Mouse (Mus musculus) kidney, postnatal 14 days (tissue): ENCODE results near the gene Pip4p1.
"Not testable (repeated sequence)": the region's sequence is repeated elsewhere in the genome, so short reads cannot be mapped to it uniquely, and the experiment has no call there.

Source experiments
- DNase-seq: peaks from one replicate; pipeline ENCODE4 v3.0.0; 2022; ENCODE audit warnings: mixed read lengths

Gene Pip4p1

DNA sequence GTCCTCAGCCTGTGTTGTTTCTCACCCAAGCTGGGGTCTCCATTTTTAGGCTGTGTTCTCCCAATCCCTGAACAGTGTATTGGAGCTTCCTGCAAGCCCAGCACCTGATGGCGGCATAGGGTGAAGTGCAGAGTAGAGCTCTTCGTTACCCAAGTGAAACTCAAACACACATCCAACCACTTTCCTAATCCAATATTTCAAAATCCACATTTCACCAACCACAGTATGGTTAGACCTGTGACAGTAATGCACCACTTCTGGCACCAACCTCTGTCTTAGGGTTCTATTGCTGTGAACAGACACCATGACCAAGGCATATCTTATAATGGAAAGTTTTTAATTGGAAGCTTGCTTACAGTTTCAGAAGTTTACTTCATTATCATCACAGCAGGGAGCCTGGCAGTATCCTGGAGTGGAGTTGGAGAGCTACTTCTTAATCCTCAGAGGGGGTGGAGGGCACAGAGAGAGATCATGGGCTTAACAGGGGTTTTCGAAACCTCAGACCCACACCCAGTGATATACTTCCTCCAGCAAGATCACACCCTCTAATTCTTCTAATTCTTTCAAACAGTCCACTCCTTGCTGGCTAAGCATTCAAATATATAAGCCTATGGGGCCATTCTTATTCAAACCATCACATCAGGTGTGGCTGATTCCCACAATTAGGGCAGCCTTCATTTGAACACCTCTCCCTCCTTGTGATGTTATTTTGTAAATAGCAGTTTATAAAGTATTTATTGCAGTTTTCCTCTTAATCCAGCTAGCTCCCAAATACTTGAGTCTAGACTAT lies 7.7 kb upstream of the Pip4p1 start:
- DNase-seq, result no peak

DNA sequence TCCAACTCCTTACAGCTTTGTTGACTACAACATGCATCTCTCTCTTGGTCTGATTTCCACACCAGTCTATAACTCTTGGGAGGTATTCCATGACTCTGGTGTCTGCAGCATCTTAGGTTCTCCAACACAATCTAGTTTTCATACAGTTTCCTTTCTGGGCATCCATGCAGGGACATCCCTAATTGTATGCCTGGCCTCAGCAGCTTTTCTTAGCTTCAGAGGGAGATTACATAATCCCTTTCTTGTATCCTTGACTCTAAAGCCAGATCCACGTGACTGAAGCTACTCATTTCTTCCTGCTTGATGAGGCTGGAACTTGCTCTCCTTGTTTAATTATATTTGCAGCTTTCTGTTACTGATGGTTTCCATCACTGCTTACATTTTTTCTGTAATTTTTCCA lies 6.0 kb upstream of the Pip4p1 start:
- DNase-seq, result no peak

DNA sequence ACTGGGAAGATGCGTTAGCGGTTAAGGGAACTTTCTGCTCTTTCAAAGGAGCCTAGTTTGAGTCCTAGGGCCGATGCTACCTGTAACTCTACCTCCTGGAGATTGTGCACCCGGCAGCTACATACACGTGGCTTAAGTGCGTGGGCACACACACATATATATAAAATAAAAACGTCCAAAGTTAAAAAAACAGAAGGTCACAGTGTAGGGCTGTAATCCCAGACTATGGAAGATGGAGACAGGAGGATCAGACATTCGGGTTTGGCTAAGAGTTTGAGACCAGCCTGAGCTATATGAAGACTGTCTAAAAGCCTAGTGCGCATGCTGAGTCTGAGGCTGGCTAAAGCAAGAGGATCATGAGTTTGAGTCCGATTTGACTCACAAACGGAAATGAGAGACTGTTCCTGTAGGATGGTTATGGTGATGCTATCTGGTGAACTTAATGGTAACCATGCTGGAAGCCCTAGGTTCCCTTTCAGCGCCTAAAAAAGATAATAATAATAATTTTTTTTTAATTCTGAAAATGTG lies 901 bp upstream of the Pip4p1 start:
- DNase-seq, result no peak

DNA sequence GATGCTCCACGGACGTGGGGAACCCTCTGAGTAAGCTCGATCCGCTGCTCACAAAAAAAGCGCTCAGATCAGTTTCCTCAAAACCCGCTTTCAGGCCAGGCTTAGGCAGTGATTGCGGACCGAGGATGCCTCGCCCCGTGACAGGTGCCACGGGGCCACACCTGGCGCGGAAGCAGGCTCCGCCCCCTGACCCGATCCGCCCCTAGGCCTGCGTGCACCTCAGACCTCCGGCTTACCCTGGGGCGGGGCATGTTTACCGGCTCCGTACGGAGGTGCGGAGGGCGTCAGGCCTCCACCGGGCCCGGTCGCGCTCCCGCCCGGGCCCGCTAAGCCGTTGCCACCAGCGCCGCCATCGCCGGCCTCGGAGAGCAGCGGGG lies 291 bp downstream of the Pip4p1 start:
- no peak for DNase-seq

DNA sequence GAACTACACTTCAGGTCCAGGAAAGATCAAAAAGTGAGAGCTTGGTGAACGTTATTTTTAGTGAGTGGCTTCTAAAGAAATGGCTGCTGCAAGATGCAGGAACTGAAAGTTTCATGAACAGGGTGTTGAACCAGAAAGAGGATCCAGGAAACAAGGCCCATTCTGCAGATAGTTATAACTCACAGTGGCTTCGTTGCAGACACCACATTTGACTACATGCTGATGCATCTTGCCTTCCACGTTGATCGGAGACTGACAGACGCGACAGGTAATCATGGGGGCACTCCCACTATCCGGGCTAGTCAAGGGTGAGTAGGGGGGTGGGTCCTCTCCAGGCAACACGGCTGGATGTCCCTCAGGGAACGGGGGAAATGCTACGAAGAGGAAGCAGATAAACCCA lies 705 bp downstream of the Pip4p1 start:
- DNase-seq, result peak; percentile 10

DNA sequence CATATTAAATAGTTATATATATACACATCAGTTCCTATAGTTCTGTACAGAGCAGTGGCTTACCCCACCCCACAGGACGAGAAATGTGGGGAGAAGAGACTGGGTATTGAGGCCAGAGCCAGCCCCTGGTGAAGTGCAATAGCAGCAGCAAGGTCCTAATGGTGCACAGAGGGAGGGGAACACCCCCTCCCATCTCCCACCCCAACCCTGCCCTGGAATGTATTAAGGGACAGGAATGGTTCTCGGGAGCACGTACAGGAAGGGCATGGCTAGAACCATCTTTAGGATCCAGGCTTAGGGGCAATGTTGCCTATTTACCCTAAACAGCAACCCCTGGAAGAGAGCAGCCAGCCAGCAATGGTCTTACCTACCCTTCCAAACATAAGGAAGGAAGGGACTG lies 3.3 kb downstream of the Pip4p1 start:
- DNase-seq, result no peak

DNA sequence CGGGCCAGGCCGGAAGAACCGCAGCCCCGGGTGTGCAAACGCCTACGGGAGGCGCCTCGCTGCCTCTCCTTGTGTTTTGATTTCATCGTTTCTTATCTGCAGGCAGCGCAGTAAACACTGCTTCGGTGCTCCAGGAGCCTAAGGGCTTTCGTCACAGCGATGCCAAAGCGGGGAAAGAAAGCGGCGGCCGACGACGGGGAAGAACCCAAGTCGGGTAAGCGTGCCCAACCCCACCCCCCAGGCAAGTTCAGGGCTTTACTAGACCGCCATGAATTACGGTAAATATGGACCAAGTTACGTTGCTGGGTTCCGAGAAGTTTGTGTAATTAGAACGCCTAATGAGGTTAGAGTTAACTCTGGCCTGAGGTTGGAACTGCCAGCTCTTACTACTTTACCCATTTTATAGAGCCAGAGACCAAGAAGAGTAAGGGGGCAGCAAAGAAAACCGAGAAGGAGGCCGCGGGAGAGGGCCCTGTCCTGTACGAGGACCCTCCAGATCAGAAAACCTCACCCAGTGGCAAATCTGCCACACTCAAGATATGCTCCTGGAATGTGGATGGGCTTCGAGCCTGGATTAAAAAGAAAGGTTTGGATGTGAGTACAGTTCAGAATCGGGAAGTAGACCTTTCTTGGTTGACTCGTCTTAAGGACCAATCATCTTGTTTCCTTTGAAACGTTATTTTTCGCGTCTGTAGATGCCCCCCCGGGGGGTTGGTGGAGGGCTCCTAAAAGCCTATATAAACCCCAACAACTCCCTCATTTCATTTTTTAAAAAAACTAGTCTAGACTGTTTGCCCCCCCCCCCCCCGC lies 5.3 kb downstream of the Pip4p1 start:
- DNase-seq, result no peak

DNA sequence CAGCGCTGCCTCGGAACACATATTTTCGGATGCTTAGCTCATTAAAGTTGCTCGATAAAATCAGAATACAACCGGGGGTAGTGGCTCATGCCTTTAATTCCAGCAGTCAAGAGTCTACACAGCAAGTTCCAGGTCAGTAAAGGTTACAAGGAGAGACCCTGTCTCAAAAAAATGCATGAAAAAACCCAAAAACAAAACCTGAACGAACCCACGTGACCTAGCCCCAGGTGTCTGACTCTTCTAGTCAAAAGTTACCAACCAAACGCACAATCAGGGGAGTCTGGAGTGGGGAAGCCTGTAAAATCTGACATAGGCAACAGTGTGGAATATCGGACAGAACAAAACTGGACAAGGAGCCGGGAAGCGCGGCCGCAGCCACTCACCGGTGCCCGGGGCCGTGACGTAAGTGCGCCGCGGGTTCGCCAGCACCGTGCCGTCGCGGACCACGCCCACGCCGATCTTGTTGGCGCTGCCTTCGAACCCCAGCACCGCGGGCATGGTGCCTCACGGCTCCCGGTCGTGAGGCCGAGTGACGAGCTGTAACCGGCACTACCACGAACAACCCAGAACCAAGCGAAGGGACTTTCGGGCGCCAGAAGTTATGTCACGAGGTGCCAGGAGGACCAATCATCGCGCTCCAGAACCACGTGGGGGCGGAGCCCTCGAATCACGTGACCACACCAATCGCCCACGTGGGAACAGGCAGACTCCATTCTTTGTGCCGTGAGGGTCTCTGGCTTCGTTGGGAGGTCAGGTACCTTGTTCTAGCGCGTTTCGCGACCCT lies 6.2 kb downstream of the Pip4p1 start, which contains the start of the genes Osgep and Apex1:
Gene Osgep (minus strand): TSS at position 613 of the 784 bp plus-strand sequence.
Gene Apex1 (plus strand): TSS at position 688 of the 784 bp plus-strand sequence.
- peak; percentile 97 for DNase-seq

DNA sequence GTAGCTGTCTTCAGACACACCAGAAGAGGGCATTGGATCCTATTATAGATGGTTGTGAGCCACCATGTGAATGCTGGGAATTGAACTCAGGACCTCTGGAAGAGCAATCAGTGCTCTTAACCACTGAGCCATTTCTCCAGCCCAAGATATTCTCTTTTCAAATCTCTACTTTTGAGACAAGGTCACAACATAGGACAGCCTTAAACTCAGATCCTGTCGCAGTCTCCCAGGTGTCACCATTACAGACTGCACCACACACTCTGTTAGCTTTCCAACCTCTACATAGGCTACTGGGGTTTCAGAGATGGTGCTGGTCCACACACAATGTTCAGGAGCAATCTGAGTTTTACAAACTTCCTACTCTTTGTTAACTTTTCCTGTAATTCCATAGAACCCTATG lies 7.2 kb downstream of the Pip4p1 start:
- DNase-seq, result not testable (repeated sequence)

DNA sequence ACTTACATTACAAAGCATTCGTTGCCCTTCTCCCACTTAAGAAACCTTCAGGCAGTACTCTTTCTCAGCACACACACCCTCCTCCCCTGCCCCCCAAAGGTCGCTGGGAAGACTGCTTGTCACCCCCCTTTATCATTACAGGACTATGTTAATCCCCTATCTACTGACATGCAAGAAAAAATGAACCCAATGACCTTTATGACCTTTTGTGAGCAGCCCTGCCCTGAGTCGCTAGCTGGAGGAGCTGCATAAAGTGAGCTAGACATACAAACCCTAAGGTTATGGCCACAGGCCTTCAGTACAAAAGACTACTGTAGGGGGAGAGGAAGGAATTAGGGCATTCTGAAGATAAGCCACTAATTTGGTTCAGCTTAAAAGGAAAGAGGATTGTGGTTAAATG lies 19.3 kb downstream of the Pip4p1 start:
- no peak for DNase-seq

DNA sequence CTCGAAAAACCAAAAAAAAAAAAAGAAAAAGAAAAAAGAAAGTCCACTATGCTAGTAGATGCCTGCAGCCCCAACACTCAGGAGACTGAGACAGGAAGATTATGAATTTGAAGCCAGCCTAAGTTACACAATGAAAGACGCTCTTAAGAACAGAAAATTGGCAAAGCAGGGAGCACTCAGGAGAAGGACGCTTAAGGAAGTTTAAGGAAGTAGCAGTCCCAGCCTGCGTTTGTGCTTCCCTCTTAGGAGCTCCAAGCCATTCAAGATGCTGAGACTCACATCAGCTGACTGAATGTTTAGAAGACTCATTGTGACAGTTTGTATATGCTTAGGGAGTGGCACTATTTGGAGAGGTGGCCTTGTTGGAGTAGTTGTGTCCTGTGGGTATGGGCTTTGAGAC lies 22.5 kb downstream of the Pip4p1 start:
- no peak for DNase-seq

DNA sequence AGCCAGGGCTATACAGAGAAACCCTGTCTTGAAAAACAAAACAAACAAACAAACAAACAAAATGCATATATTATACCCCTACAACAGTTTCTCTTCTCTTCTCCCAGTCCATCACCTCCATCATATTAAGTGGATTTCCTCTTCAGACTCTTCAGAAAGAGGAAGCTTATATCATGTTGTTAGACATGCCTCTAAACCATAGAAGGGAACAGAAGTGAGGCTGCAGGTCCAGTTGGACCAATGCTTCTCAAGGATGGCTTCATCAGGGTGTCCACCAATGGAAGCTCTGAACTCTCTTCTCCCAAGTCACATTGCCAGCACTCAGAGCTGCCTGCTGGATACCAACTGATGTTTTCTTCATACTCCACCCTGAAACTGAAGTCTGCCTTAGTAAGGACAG lies 25.3 kb downstream of the Pip4p1 start:
- not testable (repeated sequence) for DNase-seq

DNA sequence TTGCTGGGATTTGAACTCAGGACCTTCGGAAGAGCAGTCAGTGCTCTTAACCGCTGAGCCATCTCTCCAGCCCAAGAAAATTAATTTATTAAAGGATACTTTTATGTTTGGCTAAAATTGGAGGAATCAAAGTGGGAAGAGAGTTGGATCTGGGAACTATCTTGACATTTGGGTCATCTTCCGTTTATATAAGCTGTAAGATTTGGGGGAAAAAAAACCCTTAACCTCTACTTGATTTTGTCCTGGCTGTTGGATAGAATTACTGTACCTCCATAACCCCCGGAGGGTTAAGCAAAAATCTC lies 25.9 kb downstream of the Pip4p1 start:
- DNase-seq, result no peak

DNA sequence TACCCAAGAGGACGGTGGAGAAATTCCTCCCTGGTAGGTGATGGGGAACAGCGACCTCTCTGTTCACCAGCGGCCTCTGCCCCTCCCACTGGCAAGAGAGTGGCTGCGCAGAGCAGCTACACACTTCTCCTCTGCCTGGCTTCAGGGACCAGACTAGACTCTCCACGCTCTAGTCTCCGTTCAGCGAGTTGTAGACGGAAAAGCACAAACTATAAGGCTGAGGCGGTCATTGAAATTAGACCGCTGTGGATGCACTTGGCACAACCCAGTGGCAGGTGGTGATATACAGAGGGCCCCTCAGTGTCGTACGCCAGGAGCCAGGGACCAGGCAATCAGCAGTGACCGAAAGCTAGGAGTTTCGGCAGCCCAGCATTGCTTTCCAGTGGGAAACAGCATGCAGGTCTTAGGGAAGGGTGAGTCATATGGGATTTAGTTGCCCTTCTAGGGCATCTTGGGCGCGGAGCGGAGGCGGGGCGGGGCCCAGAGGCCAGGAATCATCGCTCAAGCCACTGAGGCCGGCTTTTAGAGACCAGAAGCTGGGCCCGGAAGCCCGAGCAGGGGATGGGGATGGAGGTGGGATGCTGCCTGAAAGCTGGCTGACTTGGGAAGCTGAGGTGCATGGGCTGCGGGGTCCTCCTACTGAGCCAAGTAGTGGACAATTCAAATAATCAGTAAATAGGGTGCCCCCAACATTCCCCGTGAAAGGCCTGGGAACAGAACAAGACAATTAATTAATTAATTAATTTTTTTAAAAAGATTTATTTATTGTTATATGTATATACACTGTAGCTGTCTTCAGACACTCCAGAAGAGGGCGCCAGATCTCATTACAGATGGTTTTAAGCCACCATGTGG lies 26.5 kb downstream of the Pip4p1 start:
- peak; percentile 36 for DNase-seq

DNA sequence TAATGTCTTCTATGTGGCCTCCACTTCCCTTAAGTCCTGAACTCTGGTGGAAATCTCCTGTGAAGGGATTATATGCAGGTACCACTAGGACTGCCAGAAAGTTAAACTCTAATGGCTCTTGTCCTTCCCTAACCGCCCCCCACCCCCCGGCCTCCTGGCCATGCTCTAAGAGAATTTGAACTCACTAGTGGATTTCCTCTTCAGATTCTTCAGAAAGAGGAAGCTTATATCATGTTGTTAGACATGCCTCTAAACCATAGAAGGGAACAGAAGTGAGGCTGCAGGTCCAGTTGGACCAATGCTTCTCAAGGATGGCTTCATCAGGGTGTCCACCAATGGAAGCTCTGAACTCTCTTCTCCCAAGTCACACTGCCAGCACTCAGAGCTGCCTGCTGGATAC lies 32.7 kb downstream of the Pip4p1 start:
- not testable (repeated sequence) for DNase-seq

DNA sequence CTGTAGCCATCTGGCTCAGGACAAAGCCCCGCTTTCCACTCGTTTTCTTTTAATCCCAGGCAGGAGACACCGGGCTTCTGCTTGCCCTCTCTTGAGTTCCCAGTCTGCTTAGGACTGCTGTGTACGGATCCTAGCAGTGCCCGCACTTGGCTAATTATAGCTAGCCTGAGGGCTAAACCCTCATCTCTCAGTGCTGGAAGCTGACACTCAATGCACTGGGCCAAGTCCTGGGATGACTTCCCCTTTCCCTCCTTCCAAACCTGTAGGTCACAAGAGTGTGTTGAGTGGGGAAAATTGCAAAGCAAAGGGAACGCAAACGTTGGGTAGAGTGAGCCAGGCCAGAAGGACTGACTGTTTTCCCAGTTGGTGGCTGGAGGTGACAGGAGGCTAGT lies 33.3 kb downstream of the Pip4p1 start, which contains the start of gene Klhl33:
Gene Klhl33 (minus strand): TSS at position 134 of the 392 bp plus-strand sequence.
- no peak for DNase-seq

DNA sequence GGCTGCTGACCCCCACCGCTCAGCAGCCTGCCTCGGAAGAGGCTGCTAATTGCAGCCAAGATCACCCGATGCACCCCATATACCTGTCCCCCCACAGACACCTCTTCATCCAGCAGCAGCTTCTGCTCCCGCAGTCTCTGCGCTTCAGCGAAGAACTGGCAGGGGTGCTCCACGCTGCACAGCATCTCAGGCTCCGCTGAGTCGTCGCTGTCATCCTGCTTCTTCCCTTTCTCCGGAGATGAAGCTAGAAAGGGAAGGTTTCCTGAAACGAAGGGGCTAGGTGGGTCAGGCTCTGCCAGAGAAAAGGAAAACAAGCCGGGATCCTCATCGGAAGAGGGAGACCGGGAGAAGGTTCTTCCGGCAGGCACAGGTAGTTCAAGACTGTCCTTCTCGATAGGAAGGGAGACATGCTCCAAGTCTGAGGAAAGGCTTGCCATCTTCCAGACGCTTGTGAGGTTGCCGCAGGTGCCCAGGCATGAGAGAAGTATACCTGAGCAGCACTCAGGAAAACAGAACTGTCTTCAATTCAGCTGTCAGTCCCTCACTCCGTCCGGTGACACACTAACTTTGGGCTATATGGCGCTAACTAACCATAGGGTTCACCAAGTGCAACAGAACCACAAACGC lies 33.8 kb downstream of the Pip4p1 start:
- no peak for DNase-seq

DNA sequence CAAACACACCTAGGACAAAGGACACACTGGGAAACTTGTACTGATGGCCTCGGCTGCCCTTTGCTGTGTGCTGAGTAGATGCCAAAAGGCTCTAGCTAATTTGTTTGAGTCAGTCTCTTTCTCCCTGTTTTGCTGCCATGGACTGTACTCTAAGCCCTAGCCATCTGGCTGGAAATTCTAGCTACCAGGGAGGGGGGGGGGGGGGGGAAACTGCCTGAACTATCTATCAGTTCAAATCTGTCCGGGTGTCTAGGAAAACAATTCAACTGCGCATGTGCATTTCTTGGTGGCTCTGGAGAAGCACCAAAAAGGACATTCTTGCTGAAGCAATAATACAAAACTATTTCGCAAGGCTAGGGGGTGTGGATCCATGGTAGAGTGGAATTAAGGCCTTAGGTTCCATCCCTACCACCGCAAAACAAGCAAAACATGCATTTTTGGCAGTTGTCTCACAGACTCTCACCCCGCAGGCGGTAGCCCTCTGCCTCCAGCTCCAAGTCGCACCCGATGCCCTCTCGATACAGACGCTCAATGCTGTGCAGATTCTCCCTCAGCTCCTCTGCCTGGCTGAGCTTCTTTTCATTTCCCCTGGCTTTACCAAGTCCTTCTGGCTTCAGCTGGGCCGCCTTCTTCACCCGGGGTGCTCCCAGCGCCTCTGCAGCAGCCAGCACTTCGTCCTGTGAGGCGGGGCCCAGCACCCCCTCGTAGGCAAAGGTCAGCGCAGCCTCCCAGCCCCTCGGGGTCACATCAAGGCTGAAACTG lies 34.5 kb downstream of the Pip4p1 start:
- peak; percentile 69 for DNase-seq

DNA sequence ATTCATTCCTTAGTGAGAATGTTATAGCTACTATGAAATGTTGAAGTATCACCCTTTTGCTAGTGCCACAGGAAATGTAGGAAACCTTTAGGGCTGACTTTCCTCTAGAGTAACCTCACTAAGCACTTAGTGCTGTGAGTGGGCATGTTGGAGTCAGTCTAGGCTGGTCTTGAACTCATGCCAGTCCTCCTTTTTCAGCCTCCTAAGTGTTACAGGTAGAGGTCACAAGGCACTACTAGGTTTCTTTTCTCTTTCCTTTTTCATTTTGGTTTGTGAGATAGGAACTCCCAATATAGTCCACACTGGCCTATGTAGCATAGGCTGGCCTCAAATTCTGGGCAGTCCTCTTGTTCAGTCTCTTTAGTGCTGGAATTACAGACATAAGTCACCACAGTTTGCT lies 35.2 kb downstream of the Pip4p1 start:
- no peak for DNase-seq

DNA sequence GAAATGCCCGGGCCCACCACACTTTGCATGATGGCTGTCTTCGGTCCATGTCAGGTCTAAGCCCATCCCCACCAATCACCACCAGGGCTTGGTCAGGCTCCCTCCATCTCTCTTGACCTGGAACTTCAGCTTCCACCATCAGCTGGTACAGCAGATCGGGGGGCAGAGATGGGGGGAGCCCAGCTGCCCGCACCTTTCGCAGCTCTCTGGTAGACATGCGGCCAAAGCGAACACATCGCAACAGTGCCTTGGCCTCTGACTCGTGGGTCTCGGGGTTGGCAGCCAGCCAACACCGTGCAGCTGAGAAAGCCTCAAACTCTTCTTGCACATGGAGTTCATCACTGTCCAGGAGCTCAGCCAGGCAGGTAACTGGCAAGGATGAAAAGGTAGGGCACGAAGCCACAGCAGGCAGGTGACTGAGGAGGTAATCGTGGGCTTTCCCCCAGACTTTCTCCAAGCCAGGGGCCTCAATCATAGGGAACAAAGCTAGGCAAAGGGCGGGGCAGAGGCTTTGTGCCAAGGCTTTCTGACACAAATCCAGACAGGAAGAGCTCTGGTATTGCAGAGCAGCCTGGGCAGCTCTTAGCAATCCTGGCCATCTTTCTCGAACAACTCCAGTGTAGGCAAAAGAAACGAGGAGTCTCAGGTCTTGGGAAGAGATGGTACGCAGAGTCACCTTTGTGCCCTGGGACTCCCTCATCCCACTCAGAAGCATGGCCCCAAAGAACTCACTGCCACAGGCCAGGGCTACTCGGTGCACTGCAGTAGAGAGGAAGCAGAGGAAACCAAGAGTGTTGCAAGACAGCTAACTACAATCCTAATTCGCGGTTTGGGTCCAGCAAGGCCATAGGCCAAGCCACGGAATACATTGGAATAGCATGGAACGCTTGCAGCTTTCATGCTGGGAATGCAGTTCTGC lies 37.9 kb downstream of the Pip4p1 start:
- no peak for DNase-seq
